Mouse (Mus musculus) thymus, postnatal 10 days (tissue): ENCODE measurements around the gene Nrtn.

ENCODE experiments used
- DNase-seq, 2 experiments: peaks; one replicate each; pipeline ENCODE4 v3.0.0; 2021; ENCODE audit warnings: low spot score in 2 of 2

Nrtn gene

DNA sequence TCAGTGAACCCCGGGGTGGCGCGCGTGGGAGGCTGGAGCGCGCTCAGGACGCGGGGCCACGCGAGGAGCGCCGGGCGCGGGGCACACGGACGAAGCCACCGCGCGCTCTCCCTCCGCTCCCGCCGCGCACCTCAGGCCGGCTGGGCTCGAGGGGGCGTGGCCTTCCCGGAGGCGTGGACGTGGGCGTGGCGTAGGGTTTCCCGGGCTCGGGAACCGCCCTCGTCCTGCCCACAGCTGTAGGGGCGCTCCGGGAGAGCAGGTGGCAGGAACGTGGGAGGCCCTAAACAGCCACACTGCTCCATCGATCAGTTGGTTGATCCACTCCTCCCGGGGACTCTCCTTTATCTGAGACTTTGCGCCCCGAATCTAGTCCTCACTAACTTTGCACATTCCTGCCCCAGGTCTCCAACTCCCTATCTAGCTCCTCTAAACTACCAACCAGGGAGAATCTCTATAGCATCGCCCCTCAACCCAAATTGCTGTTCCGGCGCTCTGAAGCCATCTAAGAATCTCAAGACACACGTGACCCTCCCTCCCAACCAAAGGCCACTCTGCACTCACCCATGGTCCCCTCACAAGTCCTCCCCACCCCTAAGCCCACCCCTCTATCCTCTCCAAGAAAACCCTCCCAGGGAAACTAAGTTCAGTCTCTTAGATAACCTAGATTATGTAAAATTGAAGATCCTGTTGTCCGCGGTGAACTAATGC, at the start of gene Nrtn:
Gene Nrtn (minus strand): TSS at position 115 of the 708 bp plus-strand sequence.
- DNase-seq = peak; percentile 72 to 80

GRCm38 (mm10) chr17:56805784-56806183, 48.5 kb upstream of the Nrtn start:
- no peak for DNase-seq

DNA sequence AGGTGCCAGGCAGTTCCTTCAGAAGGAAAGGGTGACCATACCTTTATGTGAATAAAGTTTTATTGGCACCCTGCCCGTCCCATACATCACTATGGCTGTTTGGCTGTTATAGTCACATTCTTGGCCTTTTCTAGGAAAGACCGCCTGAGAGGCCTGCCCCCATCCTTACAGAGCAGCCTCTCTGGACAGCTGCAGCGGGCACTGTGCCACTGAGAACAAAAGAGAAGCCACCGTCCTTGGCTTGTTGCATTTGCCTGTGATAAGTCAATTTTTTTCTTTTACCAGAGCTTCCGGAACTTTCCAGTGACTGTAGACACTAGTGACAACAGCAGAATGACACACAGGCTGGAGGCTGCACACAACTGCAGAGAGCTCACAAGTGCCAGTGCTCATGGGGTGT, 47.6 kb upstream of the Nrtn start:
- DNase-seq = no peak

- DNase-seq = no peak
Measured at GRCm38 (mm10) chr17:56802065-56802464, 44.7 kb upstream of the Nrtn start.

DNA sequence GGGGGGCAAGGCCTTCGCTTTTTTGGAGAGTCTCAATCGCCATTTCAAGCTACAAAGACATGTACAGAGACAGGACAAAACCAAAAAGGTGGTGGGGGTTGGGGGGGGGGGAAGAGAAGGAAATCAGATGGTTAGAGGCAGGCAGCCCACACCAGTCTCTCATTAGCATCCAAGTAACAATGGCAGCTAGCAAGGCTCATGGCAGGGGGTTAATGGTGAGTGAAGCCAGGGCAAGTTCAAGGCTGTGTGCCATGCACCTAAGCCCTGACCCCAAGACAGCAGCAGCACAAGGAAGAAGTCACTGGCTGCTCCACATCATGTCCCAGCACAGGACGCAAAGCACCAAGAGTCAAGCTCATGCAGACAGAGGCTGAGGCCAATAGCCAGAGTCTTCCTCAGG, 41.9 kb upstream of the Nrtn start:
- DNase-seq = no peak

DNA sequence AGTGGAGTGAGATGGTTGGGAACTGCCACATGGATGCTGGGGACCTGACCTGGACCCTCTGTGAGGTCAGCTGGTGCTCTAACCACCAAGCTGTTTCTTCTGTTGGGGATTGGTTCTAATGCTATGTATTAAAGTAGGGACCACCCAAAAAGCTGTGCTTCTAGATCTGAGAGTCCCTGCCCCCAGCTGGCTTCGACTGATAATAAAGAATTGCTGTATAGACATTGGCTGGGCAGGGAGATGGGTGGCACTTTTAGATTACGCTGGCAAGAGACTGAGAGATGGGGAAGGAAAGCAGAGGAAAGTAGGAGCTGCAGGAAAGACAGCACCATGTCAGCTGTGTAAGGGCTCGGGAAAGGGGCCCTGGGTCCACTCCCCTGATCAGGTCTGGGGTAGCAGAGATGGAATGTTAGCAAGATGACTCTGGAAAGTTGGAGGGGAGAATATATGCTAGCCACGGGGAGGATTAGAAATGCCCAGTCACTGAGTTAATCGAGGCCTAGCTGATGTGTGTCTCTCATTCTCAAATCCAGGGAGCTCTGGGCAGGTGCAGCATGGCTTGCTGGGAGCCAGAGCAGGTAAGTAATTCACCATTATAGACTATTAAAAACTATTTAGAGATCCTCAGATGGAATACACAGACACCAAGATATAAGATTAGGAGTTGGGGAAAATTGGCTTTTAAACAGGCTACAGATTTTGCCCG, 36.4 kb upstream of the Nrtn start:
- DNase-seq = no peak

DNA sequence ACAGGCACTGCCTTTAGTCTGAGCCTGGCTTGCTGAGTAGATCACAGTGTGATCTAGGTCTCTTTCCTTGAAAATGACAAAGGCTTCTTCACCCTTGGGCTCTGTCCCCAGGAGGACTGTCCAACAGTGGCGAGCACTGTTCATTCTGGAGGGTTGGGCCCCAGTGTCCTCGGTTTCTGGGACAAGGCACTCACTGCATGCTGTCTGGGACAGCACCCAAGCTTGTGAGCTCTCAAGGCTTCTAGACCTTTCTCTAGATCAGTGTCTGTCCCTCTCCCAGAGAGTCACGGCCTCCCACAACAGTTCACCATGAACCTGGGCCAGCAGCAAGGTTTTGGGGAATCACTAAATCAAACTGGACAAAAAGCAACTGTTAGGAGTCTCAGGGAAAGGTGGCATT, 35.3 kb upstream of the Nrtn start:
- no peak for DNase-seq

- DNase-seq = no peak
Measured at GRCm38 (mm10) chr17:56789286-56789685, 32.0 kb upstream of the Nrtn start.

- no peak for DNase-seq
Measured at GRCm38 (mm10) chr17:56788886-56789285, 31.6 kb upstream of the Nrtn start.

GRCm38 (mm10) chr17:56780291-56780978, 23.1 kb upstream of the Nrtn start:
- no peak for DNase-seq

DNA sequence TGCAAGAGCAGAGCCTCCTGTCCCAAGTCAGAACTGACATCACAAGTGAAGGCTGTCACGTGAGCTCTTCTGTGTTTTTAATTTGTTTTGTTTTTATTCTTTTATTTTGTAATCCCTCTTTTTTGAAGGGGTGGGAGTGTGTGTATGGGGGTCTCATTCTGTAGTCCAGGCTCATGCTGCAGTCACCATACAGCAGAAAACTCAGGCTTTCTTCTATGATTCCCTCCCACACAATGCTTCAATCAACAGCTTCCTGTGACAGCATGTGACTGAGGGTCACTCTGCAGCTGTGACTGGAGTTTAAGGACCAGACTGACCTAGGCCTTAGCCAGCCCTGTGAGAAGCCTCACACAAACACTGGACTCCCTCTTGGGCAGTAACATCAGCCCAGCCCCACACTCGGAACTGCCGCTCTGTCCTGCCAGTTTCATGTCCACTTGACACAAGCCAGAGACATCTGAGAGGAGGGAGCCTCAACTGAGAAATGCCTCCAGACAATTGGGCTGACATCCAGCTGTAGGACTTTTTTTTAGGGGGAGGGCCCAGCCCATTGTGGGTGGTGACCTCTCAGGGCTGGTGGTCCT, 21.5 kb upstream of the Nrtn start:
- no peak for DNase-seq

DNA sequence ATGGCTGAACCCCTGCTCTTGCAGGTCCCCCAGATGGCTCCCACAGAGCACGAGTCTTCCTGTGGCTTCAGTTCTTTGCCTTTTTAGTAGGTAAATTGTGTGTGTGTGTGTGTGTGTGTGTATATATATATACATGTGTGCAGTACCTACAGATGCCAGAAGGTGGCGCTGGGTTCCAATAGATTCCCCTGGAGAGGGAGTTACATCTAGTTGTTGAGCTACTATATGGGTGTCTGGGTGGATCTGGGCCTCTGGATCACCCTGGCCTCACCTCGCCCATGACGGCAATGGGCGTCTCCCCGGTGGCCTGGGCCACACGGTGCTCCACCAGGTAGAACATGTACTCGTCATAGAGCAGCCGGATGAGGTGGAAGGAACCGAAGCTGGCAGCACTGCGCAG, 20.2 kb upstream of the Nrtn start:
- DNase-seq = no peak

GRCm38 (mm10) chr17:56769950-56770349, 12.6 kb upstream of the Nrtn start, which contains the start of gene Prr22:
Prr22 (plus strand) TSS chr17:56770250.
- DNase-seq = no peak

- DNase-seq = no peak
Measured at GRCm38 (mm10) chr17:56768941-56769340, 11.6 kb upstream of the Nrtn start.

DNA sequence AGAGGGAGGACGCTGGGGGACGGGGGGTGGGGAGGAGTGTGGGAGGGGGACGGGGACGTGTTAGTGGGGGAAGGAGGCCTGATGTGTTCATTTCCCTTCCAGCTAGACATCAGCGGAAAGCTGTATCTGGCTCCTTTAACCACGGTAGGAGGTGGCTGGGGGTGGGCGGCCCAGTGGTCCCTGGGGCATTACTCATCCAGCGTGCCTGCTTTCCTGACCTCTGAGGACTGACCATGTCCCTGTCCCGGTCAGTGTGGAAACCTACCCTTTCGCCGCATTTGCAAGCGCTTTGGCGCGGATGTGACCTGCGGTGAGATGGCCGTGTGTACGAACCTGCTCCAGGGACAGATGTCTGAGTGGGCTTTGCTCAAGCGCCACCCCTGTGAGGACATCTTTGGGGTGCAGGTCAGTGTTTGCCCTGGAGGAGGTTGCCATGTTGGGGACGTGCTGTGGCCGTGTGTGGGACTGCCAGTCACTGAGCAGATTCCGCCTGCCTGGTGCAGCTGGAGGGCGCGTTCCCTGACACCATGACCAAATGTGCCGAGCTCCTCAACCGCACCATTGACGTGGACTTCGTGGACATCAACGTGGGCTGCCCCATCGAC, 10.3 kb upstream of the Nrtn start:
- DNase-seq = no peak

DNA sequence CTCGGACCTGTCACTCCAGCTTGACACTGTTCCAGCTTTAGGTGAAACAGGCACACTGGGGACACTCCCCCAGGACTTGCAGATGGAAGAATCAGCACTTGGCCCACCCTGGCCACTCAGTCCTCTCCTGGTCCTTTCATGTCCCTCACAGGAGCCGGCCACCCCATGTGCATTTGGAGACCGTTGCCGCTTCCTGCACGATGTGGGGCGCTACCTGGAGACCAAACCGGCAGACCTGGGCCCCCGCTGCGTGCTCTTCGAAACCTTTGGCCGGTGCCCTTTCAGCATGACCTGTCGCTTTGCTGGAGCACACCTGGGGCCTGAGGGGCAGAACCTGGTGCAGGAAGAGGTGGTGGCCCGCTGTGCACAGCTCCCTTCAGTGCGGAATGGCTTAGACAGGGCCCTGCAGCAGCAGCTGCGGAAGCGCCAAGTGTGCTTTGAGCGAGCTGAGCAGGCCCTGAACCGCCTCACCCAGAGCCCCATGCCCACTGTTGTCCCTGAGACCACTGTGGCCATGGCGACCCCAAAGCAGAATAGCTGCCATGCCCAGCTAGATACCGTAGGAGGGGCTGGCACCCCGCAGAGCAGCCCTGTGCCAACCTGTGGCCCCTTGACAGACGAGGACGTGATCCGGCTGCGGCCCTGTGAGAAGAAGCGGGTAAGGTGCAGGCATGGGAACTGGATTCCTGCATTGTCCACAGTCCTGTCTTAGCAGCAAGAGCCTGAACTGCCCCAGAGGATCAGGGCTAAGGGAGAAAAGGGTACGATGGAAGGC, 9.5 kb upstream of the Nrtn start:
- DNase-seq = no peak

GRCm38 (mm10) chr17:56765431-56765830, 8.1 kb upstream of the Nrtn start:
- DNase-seq = peak; percentile 29 to 44

DNA sequence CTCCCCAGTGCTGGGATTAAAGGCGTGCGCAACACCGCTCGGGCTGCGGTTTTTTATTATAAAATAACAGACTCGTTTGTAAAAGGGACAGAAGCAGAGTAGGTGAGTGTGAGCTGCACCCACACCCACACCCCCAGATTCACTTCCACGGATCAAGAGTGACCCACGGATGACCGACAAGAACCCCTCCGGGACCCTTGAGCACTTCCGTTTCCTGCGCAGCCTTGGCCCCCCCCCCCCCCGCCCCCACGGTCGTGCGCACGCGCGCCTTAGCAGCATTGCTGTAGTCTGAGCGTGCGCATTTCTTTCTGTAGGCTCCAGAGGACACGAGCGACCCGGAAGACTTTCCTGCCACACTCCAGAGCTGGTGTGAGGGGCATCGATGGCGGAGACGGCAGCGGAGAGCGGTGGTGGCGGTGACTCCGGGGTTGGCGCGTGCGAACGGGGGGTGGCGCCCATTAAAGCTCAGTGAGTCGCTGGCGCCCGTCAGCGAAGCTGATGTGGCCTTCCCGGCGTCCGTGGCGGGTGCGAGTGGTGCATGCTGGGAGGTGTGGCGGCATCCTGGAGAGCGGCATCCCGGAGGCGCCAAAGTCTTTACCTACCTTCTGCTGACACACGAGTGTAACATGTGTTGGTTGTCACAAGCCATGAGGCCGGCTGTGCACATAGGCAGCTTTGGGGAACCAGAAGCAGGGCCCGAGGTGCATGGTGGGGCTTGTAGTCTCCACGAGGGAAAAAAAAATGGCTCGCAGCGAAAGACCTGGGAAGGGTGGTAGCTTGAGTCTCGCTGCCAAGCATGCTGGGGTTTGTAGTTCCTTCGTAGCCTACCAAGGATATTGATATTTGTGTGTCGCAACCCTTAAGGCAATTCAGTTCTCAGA, 7.4 kb upstream of the Nrtn start, which contains the start of gene Dus3l:
Gene Dus3l (plus strand): TSS at position 284 of the 881 bp plus-strand sequence.
- DNase-seq = peak; percentile 82 to 87

DNA sequence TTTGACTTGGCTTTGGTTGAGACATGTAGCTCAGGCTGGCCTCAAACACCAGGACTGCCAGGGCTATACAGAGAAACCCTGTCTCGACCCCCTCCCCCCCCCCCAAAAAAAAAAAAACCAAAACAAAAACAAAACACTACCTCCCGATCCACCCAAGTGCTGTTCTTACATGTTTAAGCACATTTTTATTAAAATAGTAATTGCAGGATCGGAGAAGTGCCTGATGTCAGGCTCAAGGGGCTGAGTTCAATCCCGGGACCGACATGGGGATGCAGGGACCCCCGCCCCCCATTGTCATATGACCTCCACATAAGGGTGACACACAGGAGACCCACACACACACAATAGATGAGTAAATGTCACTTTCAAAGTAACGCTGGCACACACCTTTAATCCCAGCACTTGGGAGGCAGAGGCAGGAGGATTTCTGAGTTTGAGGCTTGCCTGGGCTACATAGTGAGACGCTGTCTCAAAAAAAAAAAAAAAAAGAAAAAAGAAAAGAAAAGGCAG, 6.5 kb upstream of the Nrtn start:
- no peak for DNase-seq
